Mouse (Mus musculus): ENCODE results near the gene Osgin1.

DNA sequence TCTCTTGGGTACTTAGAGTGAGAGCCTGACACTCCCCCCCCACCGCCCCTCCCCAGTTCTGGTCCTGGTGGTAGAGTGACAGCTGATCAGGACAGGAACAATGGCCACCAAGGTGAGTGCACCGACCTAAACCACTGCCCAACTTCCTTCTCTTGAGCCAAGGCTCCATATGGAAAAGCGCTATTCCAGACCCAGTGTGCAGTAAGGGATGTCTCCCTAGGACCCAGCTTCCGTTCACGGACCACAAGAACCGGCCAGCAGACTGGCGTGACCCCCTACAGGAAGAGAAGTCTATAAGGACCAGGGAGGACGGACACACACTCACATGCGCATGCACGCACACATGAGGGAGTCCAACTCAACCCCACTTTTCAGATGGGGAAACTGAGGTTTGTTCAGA is 2.4 kb downstream of the Osgin1 start:
- no peak for TF ChIP-seq CTCF (IDR thresholded peaks at IDR 0.05; ENCODE audit: low read depth, low read length)
- no peak for TF ChIP-seq POLR2A (IDR thresholded peaks at IDR 0.05; ENCODE audit: extremely low read depth, insufficient read depth, low read length)
